Mouse (Mus musculus): Measurements from ENCODE around the gene Cts3.
"Not testable (repeated sequence)": the region's sequence is repeated elsewhere in the genome, so short reads cannot be mapped to it uniquely, and the experiment has no call there.

Cts3 gene

DNA sequence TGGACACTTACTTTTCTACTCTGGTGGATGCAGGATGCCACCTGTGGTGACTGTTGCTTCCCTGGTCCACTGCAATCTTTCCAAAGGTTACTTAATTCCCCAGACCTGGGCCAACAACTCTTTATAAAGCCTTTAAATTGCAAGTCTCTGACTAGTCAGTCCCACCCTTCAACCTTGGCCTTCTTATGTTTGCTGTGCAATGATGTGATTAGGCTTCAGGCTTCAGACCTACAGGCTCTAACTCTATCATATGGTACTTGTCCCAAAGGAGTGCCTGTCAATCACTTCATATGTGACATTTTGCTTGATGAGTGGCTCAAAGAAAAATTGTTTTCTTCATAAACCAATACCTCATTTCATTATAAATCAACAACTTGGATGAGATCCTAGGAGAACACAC is at the start of gene Cts3:
TSS of gene Cts3 (minus strand) at position 101 of the 400 bp plus-strand sequence.
- DNase-seq (ENCODE audit: low spot score) = no peak

DNA sequence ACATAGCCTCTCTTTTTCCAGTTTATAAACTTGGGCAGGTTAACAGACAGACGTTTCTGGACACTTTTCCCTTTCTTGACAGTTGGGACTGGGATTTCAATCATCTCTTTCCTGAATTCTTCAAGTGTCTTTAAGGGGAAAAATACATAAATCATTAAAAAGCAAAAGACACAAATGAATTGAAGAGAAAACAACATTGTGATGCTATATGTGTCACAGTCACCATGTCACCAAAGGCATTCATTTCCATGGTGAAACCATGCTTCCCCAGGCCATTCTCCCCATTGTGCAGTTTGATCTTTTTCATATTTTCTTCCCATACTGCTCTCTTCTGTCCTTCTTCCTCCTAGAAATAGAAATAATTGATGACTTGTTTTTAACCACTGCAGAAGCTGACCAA is 1.9 kb downstream of the Cts3 start, which contains the start of gene Gm49352:
TSS of gene Gm49352 (minus strand) at position 101 of the 400 bp plus-strand sequence.
- not testable (repeated sequence) for DNase-seq (ENCODE audit: low spot score)

DNA sequence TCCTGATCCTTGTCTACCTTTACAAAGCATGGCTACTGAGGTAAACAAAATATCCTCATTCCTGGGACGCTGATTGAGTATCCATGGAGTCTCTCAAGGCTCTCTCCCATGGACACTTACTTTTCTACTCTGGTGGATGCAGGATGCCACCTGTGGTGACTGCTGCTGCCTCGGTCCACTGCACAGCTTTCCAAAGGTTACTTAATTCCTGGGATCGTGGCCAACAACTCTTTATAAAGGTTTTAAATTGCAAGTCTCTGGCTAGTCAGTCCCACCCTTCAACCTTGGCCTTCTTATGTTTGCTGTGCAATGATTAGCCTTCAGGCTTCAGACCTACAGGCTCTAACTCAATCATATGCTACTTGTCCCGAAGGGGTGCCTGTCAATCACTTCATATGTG is 28.3 kb downstream of the Cts3 start, which contains the start of gene Ctsm:
TSS of gene Ctsm (minus strand) at position 209 of the 400 bp plus-strand sequence.
- no peak for DNase-seq (ENCODE audit: low spot score)
